Comparison of ENCODE assay signal across 8 mouse cellular contexts in the genomic region with DNA sequence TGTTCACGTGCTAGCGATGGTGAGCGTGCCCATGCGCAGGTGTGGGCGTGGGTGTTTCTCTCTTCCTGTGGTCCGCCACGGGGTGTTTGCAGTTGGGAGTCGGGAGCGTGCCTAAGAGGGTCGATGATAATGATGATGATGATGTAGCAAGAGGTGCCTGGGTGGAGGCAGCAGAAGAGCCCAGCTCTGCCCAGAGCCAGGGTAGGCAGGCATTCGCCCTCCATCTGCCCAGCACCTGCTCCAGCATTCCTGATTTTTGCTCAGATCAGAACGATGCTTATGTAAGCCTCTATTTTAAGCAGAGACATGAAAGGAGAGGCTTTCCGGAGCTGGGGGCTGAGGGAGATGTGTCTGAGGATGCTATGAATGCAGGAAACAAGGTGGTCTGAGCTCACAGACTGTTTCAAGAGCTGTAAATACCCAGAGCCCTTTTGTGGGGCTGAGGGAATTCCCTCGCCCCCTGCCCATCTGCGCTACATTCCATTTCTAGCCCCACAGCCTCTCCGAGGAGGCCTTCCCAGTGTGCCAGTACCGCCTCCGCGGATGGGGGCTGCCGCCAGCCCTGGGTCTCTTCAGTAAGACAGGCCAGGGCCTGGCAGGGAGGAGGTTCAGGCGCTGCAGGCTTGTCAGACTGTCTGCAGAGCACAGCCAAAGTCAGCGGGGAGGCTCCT. TPM values are rescaled to one million over a fixed set of nuclear protein-coding genes. Genes with fewer than 3 reads are reported as not detected.
DNase-seq lines count a peak whose midpoint lies in the region; TF ChIP-seq lines count a peak whose summit lies in the region.
"Had no signal": no experiment of that assay in that cellular context is flagged by ENCODE, and none has a peak within 500 bp of the region (broad histone marks: within the 10 kb centered on the region; RNA-seq: fewer than 3 reads in every experiment).

No protein-coding gene starts in this region.

- peak overlapping the region; percentile 70 for H3K27ac ChIP-seq in bone marrow macrophage, adult 2 months (ENCODE audit: insufficient read depth, low read depth, low read length)

- peak; percentile 78 to 80 for DNase-seq in cerebellum, adult 18-20 months
- DNase-seq in frontal cortex, postnatal 25 days (ENCODE audit: low spot score in 2 of 2), result peak; percentile 65 to 76
- DNase-seq in left cerebral cortex, adult 9 months (ENCODE audit: low spot score in 2 of 2), result peak; percentile 84 to 92
- DNase-seq in right cerebral cortex, adult 2 months (ENCODE audit: low spot score in 2 of 2), result peak; percentile 88 to 89
- no peak for DNase-seq in ovary, postnatal 10 days (ENCODE audit: low spot score)
- DNase-seq in spleen, adult 18-20 months, result no peak

- no peak for TF ChIP-seq CTCF in bone marrow macrophage, adult 2 months (IDR thresholded peaks at IDR 0.05; ENCODE audit: low read depth, low read length)

- H3K4me1 ChIP-seq in bone marrow macrophage, adult 2 months (ENCODE audit: control insufficient read depth, insufficient read depth, low read length), result peaks cover 47% of the 10 kb centered on the region

- no peak for TF ChIP-seq POLR2A in bone marrow macrophage, adult 2 months (IDR thresholded peaks at IDR 0.05; ENCODE audit: borderline replicate concordance, low read depth, low read length)

- H3K4me3 ChIP-seq in bone marrow macrophage, adult 2 months (ENCODE audit: insufficient read depth, low read length), result 0 out of 2 replicates have a peak overlapping the region, but pooled peaks have one; percentile 1
- H3K4me3 ChIP-seq: myocyte had no signal

RNA-seq across cellular contexts. Expression of a gene that starts 47.7 kb away (rescaled TPM):
- polyA plus RNA-seq in bone marrow macrophage, adult 2 months (2012; ENCODE audit: insufficient read depth, insufficient read length, missing spikeins), result 93.3 and 100 TPM in 2 replicates

Comparison
In these comparisons a context has a peak if more than half of its experiments do, and no peak if none do; other contexts are left out.
1. DNase-seq: peak in cerebellum, adult 18-20 months (2 of 2), frontal cortex, postnatal 25 days (2 of 2), left cerebral cortex, adult 9 months (2 of 2) and right cerebral cortex, adult 2 months (2 of 2); none in ovary, postnatal 10 days (single experiment) and spleen, adult 18-20 months (0 of 2).